Mouse (Mus musculus): ENCODE data around the gene Cd82. TPM values are rescaled to one million over a fixed set of nuclear protein-coding genes. Genes with fewer than 3 reads are reported as not detected.

Gene Cd82
- total RNA-seq, 2 experiments from 2014 or later = 11.3 to 22.8 TPM

- ATAC-seq (replicated peaks; ENCODE audit: poor library complexity, severe bottlenecking) = no peak
Observed at GRCm38 (mm10) chr2:93447500-93448249, 15.3 kb downstream of the Cd82 start.

DNA sequence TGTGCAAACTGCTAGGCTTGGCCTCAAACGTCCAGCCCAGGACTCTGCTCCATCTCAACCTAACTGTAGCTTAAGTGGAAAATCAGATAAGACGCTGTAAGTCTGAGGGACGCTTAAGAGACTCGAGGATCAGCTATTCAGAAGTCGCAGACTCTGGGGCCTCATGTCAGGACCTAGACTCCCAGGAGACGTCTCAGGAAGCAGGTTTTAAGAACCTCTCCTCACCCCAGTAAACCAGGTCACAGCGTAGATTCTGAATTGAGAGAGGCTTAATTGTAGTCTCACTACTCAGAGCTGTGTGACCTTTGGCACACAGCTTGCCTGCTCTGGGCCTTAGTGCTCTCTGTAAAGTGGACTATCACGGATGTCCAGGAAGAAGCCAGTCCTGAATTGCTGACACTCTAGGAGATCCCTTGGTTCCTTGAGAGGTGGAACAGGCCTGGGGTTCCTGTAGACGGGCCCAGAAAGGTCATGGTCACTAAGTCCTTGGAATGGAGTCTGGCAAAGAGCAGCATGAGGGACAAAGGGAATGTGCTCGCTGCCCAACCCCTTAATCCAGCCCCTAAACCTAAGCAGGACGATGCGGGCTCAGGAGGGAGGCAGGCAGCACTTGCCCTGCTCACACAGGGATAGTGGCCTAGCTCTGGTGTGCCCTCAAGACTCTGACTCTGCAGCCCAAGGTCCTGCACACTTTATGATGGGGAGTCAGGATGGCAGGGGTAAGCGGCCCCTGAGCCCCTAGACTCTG lies 16.2 kb downstream of the Cd82 start:
- no peak for ATAC-seq (replicated peaks; ENCODE audit: poor library complexity, severe bottlenecking)

DNA sequence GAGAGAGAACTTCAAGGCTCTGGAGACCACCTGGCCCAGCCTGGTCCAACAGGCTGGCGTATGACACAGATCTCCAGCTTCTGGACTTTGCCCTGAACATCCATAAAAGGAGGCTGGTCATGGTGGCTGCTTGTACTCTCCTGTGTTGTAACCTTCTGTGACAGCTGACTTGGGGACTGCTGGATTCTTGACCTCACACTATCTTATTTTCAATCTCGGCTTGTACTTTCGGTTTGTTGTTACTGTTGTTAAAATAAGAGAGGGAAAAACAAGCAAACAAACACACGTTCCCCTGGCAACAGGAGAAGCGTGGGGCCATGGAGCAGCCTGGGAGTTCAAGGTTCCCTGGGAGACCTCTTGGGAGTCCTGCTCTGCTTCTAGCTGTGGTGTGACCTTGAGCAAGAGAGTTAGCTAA lies 17.7 kb downstream of the Cd82 start:
- no peak for ATAC-seq (replicated peaks; ENCODE audit: poor library complexity, severe bottlenecking)

DNA sequence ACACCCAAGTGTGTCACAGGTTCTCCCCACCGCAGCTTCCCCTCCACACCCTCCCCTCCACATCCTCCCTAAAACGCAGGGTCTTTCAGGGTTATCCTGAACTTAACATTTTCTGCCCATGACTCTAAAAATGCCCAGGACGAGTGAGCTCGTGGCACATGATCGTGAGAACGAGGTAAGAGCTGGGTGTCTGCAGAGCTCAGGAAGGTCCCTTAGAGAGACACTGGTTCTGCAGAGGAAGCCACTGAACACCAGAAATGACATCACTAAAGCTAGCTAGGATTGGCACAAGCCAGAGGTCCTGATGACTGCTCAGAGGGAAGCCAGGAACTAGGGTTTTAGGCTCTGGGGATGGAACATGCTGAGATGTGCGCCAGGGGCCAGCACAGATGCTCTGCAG lies 18.7 kb downstream of the Cd82 start:
- ATAC-seq (replicated peaks; ENCODE audit: poor library complexity, severe bottlenecking) = peak; percentile 4; the same call in 1 of the 2 replicates

GRCm38 (mm10) chr2:93443106-93443505 lies 19.8 kb downstream of the Cd82 start:
- ATAC-seq (replicated peaks; ENCODE audit: poor library complexity, severe bottlenecking) = no peak

DNA sequence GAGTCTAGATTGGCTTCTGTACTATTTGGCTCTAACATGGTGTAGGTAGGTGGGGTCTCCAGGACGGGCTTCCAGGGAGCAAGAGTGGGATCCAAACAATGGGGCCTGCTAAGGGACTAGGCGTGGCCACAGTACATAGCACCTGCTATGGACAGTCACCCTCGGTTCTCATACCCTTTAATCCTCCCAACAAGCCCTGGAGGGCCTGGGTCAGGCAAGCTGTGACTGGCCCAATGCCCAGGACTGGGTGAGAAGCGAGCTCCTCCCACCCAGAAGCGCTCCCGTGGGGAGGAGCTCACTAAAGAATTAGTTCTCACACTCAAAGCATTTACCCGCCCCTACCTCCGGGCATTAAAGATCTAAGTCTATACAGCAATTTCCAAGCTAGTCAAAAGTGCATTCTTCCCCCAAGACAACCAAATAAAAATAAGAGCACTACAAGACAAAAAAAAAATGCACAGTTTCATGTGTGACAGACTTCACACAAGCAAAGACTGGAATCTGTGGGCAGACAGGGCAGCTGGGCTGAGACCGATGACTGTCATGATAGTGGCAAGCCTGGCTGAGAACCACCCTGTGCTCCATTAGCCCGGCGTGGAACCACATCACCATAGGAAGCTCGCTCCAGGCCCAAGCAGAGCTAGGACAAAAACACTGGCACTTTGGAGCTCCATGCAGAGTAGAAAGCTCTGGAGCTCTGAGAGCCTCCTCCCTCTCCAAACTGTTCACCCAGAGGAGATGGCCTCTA lies 23.0 kb downstream of the Cd82 start:
- no peak for ATAC-seq (replicated peaks; ENCODE audit: poor library complexity, severe bottlenecking)

DNA sequence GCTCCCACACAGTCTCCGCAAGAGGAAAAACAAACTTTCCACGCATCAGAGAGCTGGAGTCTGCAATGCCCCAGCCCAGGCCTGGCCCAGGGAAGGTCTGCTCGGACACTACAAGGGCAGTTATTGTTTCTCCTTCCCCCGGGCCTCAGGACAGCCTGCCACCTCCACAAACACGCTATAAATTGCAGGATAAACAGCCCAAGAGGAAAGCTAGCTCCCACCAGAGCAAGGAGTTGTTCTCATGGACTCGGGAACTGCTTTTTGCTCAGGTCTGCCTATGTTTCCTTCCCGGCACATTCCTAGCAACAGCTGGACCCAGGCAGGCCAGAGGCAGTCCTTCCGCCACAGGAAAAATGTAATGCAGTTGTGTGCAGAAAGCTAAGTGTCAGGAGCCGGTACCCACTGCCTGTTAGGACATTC lies 23.6 kb downstream of the Cd82 start:
- no peak for ATAC-seq (replicated peaks; ENCODE audit: poor library complexity, severe bottlenecking)

DNA sequence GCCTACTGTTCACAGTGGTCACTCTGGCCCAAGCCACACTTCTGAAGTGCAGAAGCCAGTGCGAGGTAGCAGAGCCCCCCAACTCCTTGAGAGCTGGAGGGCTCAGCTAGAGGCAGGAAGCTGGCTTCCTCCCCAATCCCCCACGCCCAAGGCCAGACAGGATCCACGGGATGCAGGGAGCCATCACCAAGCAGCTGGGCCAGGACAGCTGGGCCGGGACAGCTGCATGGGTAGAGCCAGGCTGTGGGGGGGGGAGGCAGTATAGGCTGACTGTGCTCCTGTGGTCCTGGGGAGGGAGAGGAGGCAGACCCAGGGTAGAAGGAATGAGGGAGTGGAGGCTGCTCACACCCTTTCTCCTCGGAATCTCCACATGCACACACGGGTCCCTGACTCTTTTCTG lies 24.6 kb downstream of the Cd82 start:
- ATAC-seq (replicated peaks; ENCODE audit: poor library complexity, severe bottlenecking) = no peak

GRCm38 (mm10) chr2:93435577-93435976 lies 27.4 kb downstream of the Cd82 start:
- 0 out of 2 replicates have a peak, but pooled peaks have one; percentile 15 for ATAC-seq (replicated peaks; ENCODE audit: poor library complexity, severe bottlenecking)

- peak; percentile 21; the same call in 1 of the 2 replicates for ATAC-seq (replicated peaks; ENCODE audit: poor library complexity, severe bottlenecking)
Observed at GRCm38 (mm10) chr2:93434896-93435295, 28.0 kb downstream of the Cd82 start.

DNA sequence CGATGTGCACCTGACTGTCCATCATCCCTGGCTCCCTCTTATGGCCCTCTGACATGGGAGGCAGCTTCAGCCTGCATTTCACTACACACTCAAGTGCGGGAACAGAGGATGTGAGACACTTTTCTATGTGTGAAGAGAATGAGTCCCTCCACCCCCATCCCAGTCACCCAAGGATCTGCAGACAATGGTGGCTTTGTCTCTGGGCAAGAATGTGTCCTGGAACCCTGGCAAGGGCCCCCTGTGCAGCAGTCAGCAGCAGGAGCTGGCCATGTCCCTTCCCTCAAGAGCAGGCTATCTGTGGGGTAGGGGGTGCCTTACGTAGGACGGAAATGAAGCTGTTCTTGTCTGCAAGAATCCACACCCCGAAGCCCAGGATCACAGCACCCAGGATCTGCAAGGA lies 29.4 kb downstream of the Cd82 start:
- ATAC-seq (replicated peaks; ENCODE audit: poor library complexity, severe bottlenecking) = no peak

- ATAC-seq (replicated peaks; ENCODE audit: poor library complexity, severe bottlenecking) = no peak
Observed at GRCm38 (mm10) chr2:93432600-93433389, 30.1 kb downstream of the Cd82 start.

DNA sequence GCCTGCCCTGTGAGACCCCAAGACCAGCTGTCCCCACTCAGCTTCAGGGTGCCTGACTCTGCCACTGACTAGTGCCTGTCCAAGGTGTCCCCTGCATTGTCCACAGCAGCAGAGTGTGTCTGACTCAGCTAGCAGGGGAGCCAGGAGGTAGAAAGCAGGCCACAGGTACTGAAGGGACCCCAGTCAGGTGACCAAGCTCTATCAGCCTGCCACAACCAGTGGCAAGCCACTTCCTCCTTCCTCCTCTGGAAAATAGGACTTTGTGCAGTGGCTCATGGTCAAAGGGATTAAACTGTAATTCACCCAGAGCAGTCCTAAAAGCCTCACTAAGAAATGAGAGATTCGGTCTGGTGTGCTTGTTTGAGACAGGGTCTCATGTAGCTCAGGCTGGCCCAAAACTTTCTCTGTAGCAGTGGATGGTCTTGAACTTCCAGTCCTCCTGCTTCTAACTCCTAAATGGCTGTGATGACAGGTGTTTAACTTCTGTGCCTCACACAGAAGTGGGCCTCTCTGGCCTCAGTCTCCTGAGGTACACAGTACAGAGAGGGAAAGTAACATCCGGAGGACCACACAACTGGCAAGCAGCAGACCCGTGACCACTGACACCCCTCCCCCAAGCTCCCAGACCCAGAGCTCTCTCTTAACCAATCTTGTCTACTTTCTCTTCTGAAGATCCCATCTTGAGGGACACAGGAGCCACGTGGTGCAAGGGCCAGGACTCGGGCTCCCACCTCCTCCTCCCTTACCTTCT lies 31.2 kb downstream of the Cd82 start:
- ATAC-seq (replicated peaks; ENCODE audit: poor library complexity, severe bottlenecking) = no peak

GRCm38 (mm10) chr2:93430993-93431392 lies 31.9 kb downstream of the Cd82 start:
- ATAC-seq (replicated peaks; ENCODE audit: poor library complexity, severe bottlenecking) = no peak

GRCm38 (mm10) chr2:93428004-93428531 lies 34.9 kb downstream of the Cd82 start:
- 0 out of 2 replicates have a peak, but pooled peaks have one; percentile 12 for ATAC-seq (replicated peaks; ENCODE audit: poor library complexity, severe bottlenecking)

GRCm38 (mm10) chr2:93427000-93427715 lies 35.8 kb downstream of the Cd82 start:
- ATAC-seq (replicated peaks; ENCODE audit: poor library complexity, severe bottlenecking) = peak; percentile 23; the same call in 1 of the 2 replicates

DNA sequence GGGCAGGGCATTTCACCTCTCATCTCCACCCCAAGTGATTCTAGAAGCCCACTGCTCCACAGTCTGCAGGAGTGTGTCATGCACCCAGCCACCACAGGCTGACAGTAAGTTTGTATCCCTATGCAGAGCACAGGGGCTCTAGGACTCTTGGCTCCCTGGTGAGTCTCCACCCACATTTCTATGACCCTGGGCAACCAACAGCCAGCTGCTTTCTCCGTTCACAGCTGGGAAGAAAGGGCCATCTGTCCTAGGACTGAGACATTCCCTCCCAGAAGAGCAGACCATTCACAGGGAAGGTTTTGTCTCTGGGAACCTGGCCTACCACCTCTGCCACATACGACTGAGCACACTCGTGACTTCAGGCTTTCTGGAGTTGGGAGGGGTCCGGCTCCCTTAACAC lies 37.1 kb downstream of the Cd82 start:
- ATAC-seq (replicated peaks; ENCODE audit: poor library complexity, severe bottlenecking) = no peak

- ATAC-seq (replicated peaks; ENCODE audit: poor library complexity, severe bottlenecking) = no peak
Observed at GRCm38 (mm10) chr2:93424307-93424984, 38.5 kb downstream of the Cd82 start.
